9 mouse cellular contexts compared by ENCODE assay signal in the genomic region with DNA sequence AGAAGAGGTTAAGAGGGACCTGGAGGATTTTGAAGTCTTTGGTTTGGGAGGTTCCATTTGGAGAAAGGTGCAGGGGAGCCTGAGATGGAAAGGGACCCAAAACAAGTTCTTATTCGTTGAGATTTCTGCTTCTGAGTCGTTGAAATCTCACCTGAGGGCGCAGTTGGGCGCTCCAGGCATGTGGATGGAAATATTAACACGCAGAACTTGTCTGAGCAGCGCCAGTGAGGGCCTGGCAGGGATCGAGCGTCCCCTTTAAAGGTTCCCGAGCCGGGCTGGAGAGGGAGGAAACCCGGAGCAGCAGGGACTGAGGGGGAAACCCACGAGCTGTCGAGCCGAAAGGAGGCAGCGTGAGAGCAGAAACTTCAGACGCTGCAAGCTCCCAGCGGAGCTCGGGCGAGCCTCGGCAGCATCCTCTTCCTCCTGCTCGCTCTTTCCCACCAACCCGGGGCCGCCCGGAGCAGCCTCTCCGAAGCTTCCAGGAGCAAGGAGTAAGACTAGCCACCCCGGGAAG.
DNase-seq lines count a peak whose midpoint lies in the region; ATAC-seq and TF ChIP-seq lines count a peak whose summit lies in the region.
"Had no signal": no experiment of that assay in that cellular context is flagged by ENCODE, and none has a peak within 500 bp of the region (broad histone marks: within the 10 kb centered on the region; RNA-seq: fewer than 3 reads in every experiment).

No protein-coding gene starts in this region.

- H3K36me3 ChIP-seq in ES-Bruce4 (ENCODE audit: control insufficient read depth, insufficient read depth, low read length, poor library complexity, severe bottlenecking): no peaks in the 10 kb centered on the region

- H3K27me3 ChIP-seq in ES-Bruce4 (ENCODE audit: control insufficient read depth, insufficient read depth, low read length, poor library complexity, severe bottlenecking): peaks cover 1% of the 10 kb centered on the region; the same call in 1 of the 2 replicates
- H3K27me3 ChIP-seq: CH12.LX had no signal

- peak overlapping the region; percentile 84 for H3K9ac ChIP-seq in ES-Bruce4 (ENCODE audit: low read depth, poor library complexity, severe bottlenecking)

- H3K27ac ChIP-seq in ES-Bruce4 (ENCODE audit: insufficient read depth, low read length): no peak overlapping the region

- WGBS in lung, adult 2 months: under 1% methylated on average over 26 of the region's 26 CpGs

- TF ChIP-seq POLR2A in ES-Bruce4 (IDR thresholded peaks at IDR 0.05; ENCODE audit: insufficient read depth, low read length): no peak
- peak; percentile 71; the same call in 1 of the 2 replicates for TF ChIP-seq POLR2A in lung, adult 2 months (IDR thresholded peaks at IDR 0.05; ENCODE audit: borderline replicate concordance, extremely low read depth, low read depth, low read length)

- no peaks in the 10 kb centered on the region for H3K4me1 ChIP-seq in ES-Bruce4 (ENCODE audit: control insufficient read depth, insufficient read depth, low read length)
- H3K4me1 ChIP-seq in lung, adult 2 months (ENCODE audit: control insufficient read depth, insufficient read depth, low read length): no peaks in the 10 kb centered on the region; the same call in 1 of the 2 replicates

- no peak for TF ChIP-seq CTCF in ES-Bruce4 (IDR thresholded peaks at IDR 0.05; ENCODE audit: low read depth, low read length)
- TF ChIP-seq CTCF in lung, adult 2 months (IDR thresholded peaks at IDR 0.05; ENCODE audit: insufficient read depth, low read length): no peak

- ATAC-seq in frontal cortex, adult (ENCODE audit: low TSS enrichment): peak; percentile 97

- H3K9me3 ChIP-seq in ES-Bruce4 (replicated peaks; ENCODE audit: control insufficient read depth, insufficient read depth, low read length, poor library complexity, severe bottlenecking): no peaks in the 10 kb centered on the region

- peak; percentile 77 for DNase-seq in cerebellum, adult 9-10 months
- DNase-seq in heart, postnatal 4 days: peak; percentile 72
- peak; percentile 51 to 62 for DNase-seq in layer of hippocampus, adult 8-10 months (ENCODE audit: low spot score in 2 of 2)
- no peak for DNase-seq in lung, adult 2 months
- DNase-seq in ovary, postnatal 36 days (ENCODE audit: low spot score): peak; percentile 79
- peak; percentile 82 for DNase-seq in yolk sac, embryonic 10.5 days (ENCODE audit: low spot score)

- TF ChIP-seq EP300 in ES-Bruce4 (IDR thresholded peaks at IDR 0.05; ENCODE audit: insufficient read depth, low read depth, low read length): 0 out of 2 replicates have a peak, but pooled peaks have one; percentile 13

- H3K4me3 ChIP-seq in ES-Bruce4 (ENCODE audit: low read depth, low read length): peak overlapping the region; percentile 98
- H3K4me3 ChIP-seq in lung, adult 2 months (replicated peaks; ENCODE audit: extremely low read depth, low read depth, low read length): peak overlapping the region; percentile 58
